In the genomic region with DNA sequence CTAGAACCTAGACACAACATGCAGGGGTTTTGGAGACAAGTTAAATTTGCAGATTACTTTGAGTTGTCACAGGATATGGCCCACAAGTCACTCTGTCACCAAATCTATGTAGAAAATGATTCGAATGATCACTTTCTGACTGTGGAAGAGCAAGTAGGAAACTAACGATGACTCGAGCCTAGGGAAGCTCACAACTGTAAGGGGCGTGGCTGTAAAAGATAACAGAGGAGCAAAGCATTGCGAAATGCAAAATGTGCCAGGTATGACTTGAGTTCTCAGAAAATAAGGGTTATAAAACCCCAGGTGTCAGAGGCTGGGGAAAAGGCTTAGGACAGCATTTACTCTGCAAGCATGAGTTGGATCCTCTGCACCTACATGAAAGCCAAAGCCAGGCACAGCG, we compare ENCODE assay signal across 14 mouse cellular contexts. TPM values are rescaled to one million over a fixed set of nuclear protein-coding genes. Genes with fewer than 3 reads are reported as not detected.
DNase-seq lines count a peak whose midpoint lies in the region; ATAC-seq lines count a peak whose summit lies in the region.
"Had no signal": no experiment of that assay in that cellular context is flagged by ENCODE, and none has a peak within 500 bp of the region (broad histone marks: within the 10 kb centered on the region; RNA-seq: fewer than 3 reads in every experiment).

No protein-coding gene starts in this region.

- H3K4me3 ChIP-seq in kidney, embryonic 16.5 days (ENCODE audit: low read length) = no peak overlapping the region
- H3K4me3 ChIP-seq in embryonic facial prominence, embryonic 15.5 days (replicated peaks) = no peak overlapping the region

- H3K27ac ChIP-seq in kidney, embryonic 16.5 days (ENCODE audit: low read length) = no peak overlapping the region
- no peak overlapping the region for H3K27ac ChIP-seq in embryonic facial prominence, embryonic 15.5 days (replicated peaks)

- DNase-seq in kidney, postnatal 36 days = no peak
- peak; percentile 36 for DNase-seq in large intestine, adult 2 months (ENCODE audit: low read depth, low spot score)
- DNase-seq in cerebellum, postnatal 14 days = no peak
- DNase-seq in left cerebral cortex, postnatal 36 days (ENCODE audit: low spot score in 2 of 2) = no peak
- no peak for DNase-seq in right cerebral cortex, postnatal 4 days
- DNase-seq: adrenal gland, postnatal 25 days; cerebellum, adult 9-10 months; gastrocnemius, postnatal 25 days; kidney, postnatal 10 days; lung, postnatal 14 days had no signal

- no peaks in the 10 kb centered on the region for H3K27me3 ChIP-seq in kidney, embryonic 16.5 days (ENCODE audit: insufficient read depth, low read length)
- no peaks in the 10 kb centered on the region for H3K27me3 ChIP-seq in embryonic facial prominence, embryonic 15.5 days

- H3K4me1 ChIP-seq in kidney, embryonic 16.5 days (ENCODE audit: insufficient read depth, low read length) = no peaks in the 10 kb centered on the region
- H3K4me1 ChIP-seq in embryonic facial prominence, embryonic 15.5 days = no peaks in the 10 kb centered on the region

- no peaks in the 10 kb centered on the region for H3K36me3 ChIP-seq in kidney, embryonic 16.5 days (ENCODE audit: insufficient read depth, low read length)
- H3K36me3 ChIP-seq in embryonic facial prominence, embryonic 15.5 days = no peaks in the 10 kb centered on the region

- 0 out of 2 replicates have a peak overlapping the region, but pooled peaks have one; percentile 2 for H3K4me2 ChIP-seq in kidney, embryonic 16.5 days (replicated peaks; ENCODE audit: low read depth, low read length)
- H3K4me2 ChIP-seq in embryonic facial prominence, embryonic 15.5 days (replicated peaks) = 0 out of 2 replicates have a peak overlapping the region, but pooled peaks have one; percentile 12
- H3K4me2 ChIP-seq: midbrain, embryonic 11.5 days had no signal

- 86% methylated on average over 6 of the region's 6 CpGs for WGBS in kidney, embryonic 16.5 days
- WGBS in embryonic facial prominence, embryonic 15.5 days = 76% methylated on average over 6 of the region's 6 CpGs
- 25% methylated on average over 6 of the region's 6 CpGs for WGBS in large intestine, adult 2 months

- intact Hi-C loops in left cerebral cortex, postnatal 36 days (cut with DNase I) = loop anchor here (10.0 kb wide), 1 partner anchor 862 kb away; no protein-coding TSS in a partner anchor

- no peak overlapping the region for H3K9ac ChIP-seq in kidney, embryonic 16.5 days (replicated peaks; ENCODE audit: low read length)
- no peak overlapping the region for H3K9ac ChIP-seq in embryonic facial prominence, embryonic 15.5 days

- ATAC-seq in kidney, embryonic 16.5 days (ENCODE audit: low FRiP score, low TSS enrichment) = no peak
- ATAC-seq in embryonic facial prominence, embryonic 15.5 days (ENCODE audit: insufficient number of reproducible peaks, low FRiP score, low TSS enrichment, low read depth) = no peak
- peak; percentile 30; the same call in 1 of the 2 replicates for ATAC-seq in megakaryocyte-erythroid progenitor cell, adult 5-6 weeks (replicated peaks; ENCODE audit: low FRiP score, low TSS enrichment, poor library complexity, severe bottlenecking)

- no peaks in the 10 kb centered on the region for H3K9me3 ChIP-seq in kidney, embryonic 16.5 days (ENCODE audit: low read length)
- H3K9me3 ChIP-seq in embryonic facial prominence, embryonic 15.5 days (replicated peaks) = no peaks in the 10 kb centered on the region

RNA-seq across cellular contexts. Expression of a gene that starts 19.4 kb away (rescaled TPM):
- polyA plus RNA-seq in kidney, embryonic 16.5 days (2015; fragmentation: Nextera tagmentation; extraction: Ambion mirVana) = 1.2 and 2.2 TPM in 2 replicates
- 4.5 and 4.7 TPM in 2 replicates for polyA plus RNA-seq in embryonic facial prominence, embryonic 15.5 days (2015; fragmentation: Nextera tagmentation; extraction: Ambion mirVana)
- 0.61 and 1.1 TPM in 2 replicates for polyA plus RNA-seq in large intestine, adult 2 months (2012; rRNA removed)
- 2.5 and 4.4 TPM in 2 replicates for total RNA-seq in megakaryocyte-erythroid progenitor cell, adult 5-6 weeks (2014; fragmentation: Nextera tagmentation)
- total RNA-seq in megakaryocyte-erythroid progenitor cell, adult 5-6 weeks (2017) = 6.7 and 12.6 TPM in 2 replicates
- 1 to 10 TPM; 1.5 to 1.7 TPM for total RNA-seq in left cerebral cortex, postnatal 36 days (2021)

RNA-seq across cellular contexts. Expression of a gene that starts 19.5 kb away (rescaled TPM):
- polyA plus RNA-seq in kidney, embryonic 16.5 days (2015; fragmentation: Nextera tagmentation; extraction: Ambion mirVana) = 5.9 and 6.8 TPM in 2 replicates
- 12.8 and 15.0 TPM in 2 replicates for polyA plus RNA-seq in embryonic facial prominence, embryonic 15.5 days (2015; fragmentation: Nextera tagmentation; extraction: Ambion mirVana)
- 4.4 and 5.2 TPM in 2 replicates for polyA plus RNA-seq in large intestine, adult 2 months (2012; rRNA removed)
- 3.0 and 3.5 TPM in 2 replicates for total RNA-seq in megakaryocyte-erythroid progenitor cell, adult 5-6 weeks (2014; fragmentation: Nextera tagmentation)
- total RNA-seq in megakaryocyte-erythroid progenitor cell, adult 5-6 weeks (2017) = 1.3 and 2.7 TPM in 2 replicates
- total RNA-seq in left cerebral cortex, postnatal 36 days (2021) = 1 to 10 TPM; 4.3 to 5.0 TPM
